Mouse (Mus musculus) small intestine, adult 2 months (tissue): ENCODE results near the gene Adgrl1.
A peak's percentile ranks its signal among the peaks of the same experiment; 100 is the strongest.

Experiments used
- CTCF ChIP-seq: fragments of 200-500 bp; IDR thresholded peaks from 2 replicates; pipeline ENCODE4 v1.5.1; 2012; ENCODE audit warnings: low read depth, mild to moderate bottlenecking, control low read depth, inconsistent platforms, low read length, moderate library complexity, mixed read lengths; ENCODE audit not compliant: insufficient replicate concordance, insufficient read length; ENCODE audit errors: extremely low read depth
- POLR2A ChIP-seq: fragments of 200-500 bp; IDR thresholded peaks from 2 replicates; pipeline ENCODE4 v1.6.1; 2012; ENCODE audit warnings: low read depth, mild to moderate bottlenecking, control low read depth, inconsistent platforms, low read length, moderate library complexity

DNA sequence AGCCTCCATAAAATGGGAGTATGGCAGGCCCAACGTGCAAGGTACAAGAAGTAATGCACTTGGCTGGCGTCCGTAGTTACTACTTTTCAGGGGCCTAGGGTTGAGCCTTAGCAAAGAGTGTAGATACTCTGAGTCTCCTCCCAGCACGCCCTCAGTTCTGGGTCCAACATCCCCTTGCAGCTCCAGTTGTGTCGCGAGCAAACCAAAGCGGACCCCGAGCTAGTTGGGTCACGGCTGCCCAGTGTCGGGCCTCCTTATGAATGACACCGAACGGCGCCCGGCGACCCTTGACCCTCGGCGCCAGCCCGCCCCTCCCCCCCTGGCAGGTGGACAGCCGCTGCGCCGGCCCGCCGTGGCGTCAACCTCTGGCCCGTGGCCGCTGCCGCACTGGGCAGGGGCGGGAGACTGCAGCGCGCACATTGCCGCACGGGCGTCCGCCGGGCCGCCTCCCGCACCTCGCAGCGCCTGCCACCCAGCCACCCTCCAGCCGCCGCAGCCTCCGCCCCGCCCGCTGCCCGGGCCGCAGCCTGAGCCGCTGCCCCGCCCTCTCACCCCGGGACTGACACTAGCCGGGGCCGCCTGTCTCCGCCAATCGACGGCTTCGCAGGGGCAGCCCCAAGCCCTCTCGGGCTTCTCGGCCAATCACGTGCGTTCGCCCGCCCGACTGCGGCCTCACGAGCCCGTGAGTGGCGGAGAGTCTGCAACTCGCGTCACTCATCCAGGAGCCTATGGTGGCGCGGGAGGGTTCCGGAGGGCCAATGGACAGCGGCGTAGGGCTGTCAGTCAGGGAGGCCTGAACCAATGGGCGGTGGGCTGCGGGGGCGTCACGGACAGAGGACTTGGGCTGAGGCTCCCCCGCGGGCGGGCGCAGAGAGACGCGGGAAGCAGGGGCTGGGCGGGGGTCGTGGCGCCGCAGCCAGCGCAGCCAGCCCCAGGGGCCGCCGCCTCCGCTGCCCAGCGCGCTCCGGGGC lies 72.5 kb downstream of the Adgrl1 start, which contains the start of gene Prkaca:
- TF ChIP-seq POLR2A (0 out of 2 replicates have a peak, but pooled peaks have one; percentile 58), CTCF (no peak)
